Mouse (Mus musculus): ENCODE measurements at regions not wholly inside any gene's neighbourhood (a gene's known extent, or its start where the extent isn't known, plus 50 kb on each side); places are given as distances from the start of the nearest gene placed in this dataset.

- Histone ChIP-seq H3K4me1 (ENCODE audit: control insufficient read depth, insufficient read depth, low read length) (no peaks in the 10 kb centered on the region; the same call in 1 of the 2 replicates), H3K36me3 (ENCODE audit: control insufficient read depth, insufficient read depth, low read length) (no peaks in the 10 kb centered on the region), H3K4me2 (ENCODE audit: low read depth, low read length) (no peak overlapping the region), H3K4me3 (ENCODE audit: low read depth, low read length) (no peak overlapping the region), H3K9me3 (ENCODE audit: control insufficient read depth, low read length) (no peaks in the 10 kb centered on the region), H3K9ac (replicated peaks; ENCODE audit: low read depth, low read length) (no peak overlapping the region), H3K27ac (ENCODE audit: low read depth, low read length) (no peak overlapping the region), H3K27me3 (ENCODE audit: control insufficient read depth, insufficient read depth, low read length) (no peaks in the 10 kb centered on the region)
- ATAC-seq (ENCODE audit: low read depth): no peak
- WGBS: 23% methylated on average over 6 of the region's 6 CpGs
Measured at GRCm38 (mm10) chr1:126917872-126918271, 87.3 kb upstream of the Nckap5 start.

GRCm38 (mm10) chr1:126916369-126916768 is 85.8 kb upstream of the Nckap5 start:
- peak; percentile 61; the same call in 1 of the 2 replicates for ATAC-seq (ENCODE audit: low read depth)
- WGBS: 31% methylated on average over 6 of the region's 6 CpGs

GRCm38 (mm10) chr1:126911277-126912060 is 80.9 kb upstream of the Nckap5 start:
- H3K4me1 ChIP-seq (ENCODE audit: control insufficient read depth, insufficient read depth, low read length): no peaks in the 10 kb centered on the region
- no peak overlapping the region for H3K4me3 ChIP-seq (ENCODE audit: low read depth, low read length)
- H3K27me3 ChIP-seq (ENCODE audit: control insufficient read depth, insufficient read depth, low read length): no peaks in the 10 kb centered on the region
- H3K4me2 ChIP-seq (ENCODE audit: low read depth, low read length): no peak overlapping the region
- no peaks in the 10 kb centered on the region for H3K36me3 ChIP-seq (ENCODE audit: control insufficient read depth, insufficient read depth, low read length)
- no peak for ATAC-seq (ENCODE audit: low read depth)
- WGBS: 49% methylated on average over 12 of the region's 12 CpGs
- no peaks in the 10 kb centered on the region for H3K9me3 ChIP-seq (ENCODE audit: control insufficient read depth, low read length)
- no peak overlapping the region for H3K9ac ChIP-seq (replicated peaks; ENCODE audit: low read depth, low read length)
- no peak overlapping the region for H3K27ac ChIP-seq (ENCODE audit: low read depth, low read length)

More at GRCm38 (mm10) chr1:126916369-126916768, 85.8 kb upstream of the Nckap5 start:
- Histone ChIP-seq H3K36me3 (ENCODE audit: control insufficient read depth, insufficient read depth, low read length) (no peaks in the 10 kb centered on the region), H3K4me3 (ENCODE audit: low read depth, low read length) (no peak overlapping the region), H3K9me3 (ENCODE audit: control insufficient read depth, low read length) (no peaks in the 10 kb centered on the region), H3K4me2 (ENCODE audit: low read depth, low read length) (no peak overlapping the region), H3K27me3 (ENCODE audit: control insufficient read depth, insufficient read depth, low read length) (no peaks in the 10 kb centered on the region), H3K9ac (replicated peaks; ENCODE audit: low read depth, low read length) (no peak overlapping the region), H3K27ac (ENCODE audit: low read depth, low read length) (no peak overlapping the region), H3K4me1 (ENCODE audit: control insufficient read depth, insufficient read depth, low read length) (no peaks in the 10 kb centered on the region; the same call in 1 of the 2 replicates)

GRCm38 (mm10) chr1:126907417-126907816 is 76.8 kb upstream of the Nckap5 start:
- Histone ChIP-seq H3K9ac (replicated peaks; ENCODE audit: low read depth, low read length) (no peak overlapping the region), H3K4me1 (ENCODE audit: control insufficient read depth, insufficient read depth, low read length) (no peaks in the 10 kb centered on the region), H3K27ac (ENCODE audit: low read depth, low read length) (no peak overlapping the region), H3K9me3 (ENCODE audit: control insufficient read depth, low read length) (no peaks in the 10 kb centered on the region), H3K4me2 (ENCODE audit: low read depth, low read length) (no peak overlapping the region), H3K4me3 (ENCODE audit: low read depth, low read length) (no peak overlapping the region), H3K27me3 (ENCODE audit: control insufficient read depth, insufficient read depth, low read length) (no peaks in the 10 kb centered on the region), H3K36me3 (ENCODE audit: control insufficient read depth, insufficient read depth, low read length) (no peaks in the 10 kb centered on the region)
- WGBS: 86% methylated on average over 2 of the region's 2 CpGs
- no peak for ATAC-seq (ENCODE audit: low read depth)

- Histone ChIP-seq H3K9me3 (ENCODE audit: control insufficient read depth, low read length) (no peaks in the 10 kb centered on the region), H3K4me1 (ENCODE audit: control insufficient read depth, insufficient read depth, low read length) (no peaks in the 10 kb centered on the region), H3K4me3 (ENCODE audit: low read depth, low read length) (no peak overlapping the region), H3K4me2 (ENCODE audit: low read depth, low read length) (no peak overlapping the region), H3K9ac (replicated peaks; ENCODE audit: low read depth, low read length) (no peak overlapping the region), H3K27ac (ENCODE audit: low read depth, low read length) (no peak overlapping the region), H3K36me3 (ENCODE audit: control insufficient read depth, insufficient read depth, low read length) (no peaks in the 10 kb centered on the region), H3K27me3 (ENCODE audit: control insufficient read depth, insufficient read depth, low read length) (no peaks in the 10 kb centered on the region)
- no peak for ATAC-seq (ENCODE audit: low read depth)
- WGBS: 85% methylated on average over 3 of the region's 3 CpGs
Measured at GRCm38 (mm10) chr1:126898484-126898883, 67.9 kb upstream of the Nckap5 start.

GRCm38 (mm10) chr1:126896895-126897294 is 66.3 kb upstream of the Nckap5 start:
- no peak overlapping the region for H3K27ac ChIP-seq (ENCODE audit: low read depth, low read length)
- 48% methylated on average over 4 of the region's 4 CpGs for WGBS
- H3K27me3 ChIP-seq (ENCODE audit: control insufficient read depth, insufficient read depth, low read length): no peaks in the 10 kb centered on the region
- no peak overlapping the region for H3K4me2 ChIP-seq (ENCODE audit: low read depth, low read length)
- H3K9ac ChIP-seq (replicated peaks; ENCODE audit: low read depth, low read length): no peak overlapping the region
- H3K4me3 ChIP-seq (ENCODE audit: low read depth, low read length): no peak overlapping the region
- no peak for ATAC-seq (ENCODE audit: low read depth)
- no peaks in the 10 kb centered on the region for H3K36me3 ChIP-seq (ENCODE audit: control insufficient read depth, insufficient read depth, low read length)
- H3K4me1 ChIP-seq (ENCODE audit: control insufficient read depth, insufficient read depth, low read length): no peaks in the 10 kb centered on the region
- H3K9me3 ChIP-seq (ENCODE audit: control insufficient read depth, low read length): no peaks in the 10 kb centered on the region

- H3K27me3 ChIP-seq (ENCODE audit: control insufficient read depth, insufficient read depth, low read length): no peaks in the 10 kb centered on the region
- ATAC-seq (ENCODE audit: low read depth): no peak
- no peak overlapping the region for H3K9ac ChIP-seq (replicated peaks; ENCODE audit: low read depth, low read length)
- no peak overlapping the region for H3K4me3 ChIP-seq (ENCODE audit: low read depth, low read length)
- no peak overlapping the region for H3K4me2 ChIP-seq (ENCODE audit: low read depth, low read length)
- H3K36me3 ChIP-seq (ENCODE audit: control insufficient read depth, insufficient read depth, low read length): no peaks in the 10 kb centered on the region
- no peak overlapping the region for H3K27ac ChIP-seq (ENCODE audit: low read depth, low read length)
- WGBS: 93% methylated on average over 3 of the region's 3 CpGs
- no peaks in the 10 kb centered on the region for H3K9me3 ChIP-seq (ENCODE audit: control insufficient read depth, low read length)
- H3K4me1 ChIP-seq (ENCODE audit: control insufficient read depth, insufficient read depth, low read length): no peaks in the 10 kb centered on the region
Measured at GRCm38 (mm10) chr1:126880801-126881200, 50.2 kb upstream of the Nckap5 start.

Data from neural tube, embryonic 14.5 days (tissue).